Comparison of ENCODE assay signal across 10 mouse cellular contexts in the genomic region with DNA sequence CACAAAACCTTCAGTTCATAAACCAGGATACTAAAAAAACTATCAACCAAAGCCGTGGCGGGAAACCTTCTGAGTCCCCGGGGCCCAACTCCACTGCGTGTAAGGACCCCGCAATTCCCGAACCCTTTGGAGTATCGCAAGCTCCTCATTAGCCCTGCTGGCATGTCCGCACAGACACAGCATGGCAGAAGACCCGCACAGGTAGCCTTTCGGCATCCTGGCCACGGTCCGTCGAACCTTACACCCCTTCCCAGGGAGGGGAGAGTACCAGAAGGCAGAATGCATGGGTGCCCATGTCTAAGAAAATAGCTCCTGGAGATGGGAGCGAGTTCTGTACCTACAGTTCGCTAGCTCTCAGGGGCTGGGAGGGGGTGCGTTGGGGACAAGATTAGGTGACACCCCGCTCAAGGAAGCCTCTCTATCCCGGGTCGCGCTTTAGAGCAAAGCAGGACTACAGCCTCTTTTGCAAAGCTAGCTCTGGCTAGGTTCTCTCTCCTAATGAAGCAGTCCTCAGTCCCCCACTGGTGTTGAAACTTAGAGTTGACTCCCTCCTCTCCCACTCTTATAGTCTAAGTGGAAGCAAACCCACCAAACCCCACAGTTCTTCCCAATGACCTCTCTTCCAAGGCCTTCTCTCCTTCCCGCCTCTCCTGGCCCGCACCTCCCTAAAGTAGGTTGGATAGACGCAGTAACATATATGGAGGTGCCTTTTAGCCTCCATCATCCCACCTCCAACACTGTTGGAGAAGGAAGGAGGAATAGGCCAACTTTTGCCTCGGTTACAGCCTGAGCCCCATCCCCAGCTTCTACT. TPM values are rescaled to one million over a fixed set of nuclear protein-coding genes. Genes with fewer than 3 reads are reported as not detected.
DNase-seq lines count a peak whose midpoint lies in the region; ATAC-seq and TF ChIP-seq lines count a peak whose summit lies in the region.
"Had no signal": no experiment of that assay in that cellular context is flagged by ENCODE, and none has a peak within 500 bp of the region (broad histone marks: within the 10 kb centered on the region; RNA-seq: fewer than 3 reads in every experiment).

No protein-coding gene starts in this region.

- peak; percentile 10 for DNase-seq in embryo, embryonic 10 days (ENCODE audit: low spot score)
- DNase-seq in embryo, embryonic 9.5 days (ENCODE audit: extremely low spot score), result no peak
- no peak for DNase-seq in testis, postnatal 14 days (ENCODE audit: low spot score)
- DNase-seq in liver, embryonic 14.5 days (ENCODE audit: low read depth in 3 of 3, low spot score in 3 of 3), result no peak
- DNase-seq in stomach, postnatal 0 days (ENCODE audit: low spot score), result no peak
- no peak for DNase-seq in layer of hippocampus, postnatal 36 days
- no peak for DNase-seq in adrenal gland, adult 2 months

- no peaks in the 10 kb centered on the region for H3K9me3 ChIP-seq in liver, embryonic 14.5 days (ENCODE audit: control insufficient read depth, low read length)
- no peaks in the 10 kb centered on the region for H3K9me3 ChIP-seq in stomach, postnatal 0 days (ENCODE audit: control insufficient read depth, low read length)

- peaks cover 6% of the 10 kb centered on the region for H3K27me3 ChIP-seq in testis, adult 2 months (ENCODE audit: control insufficient read depth, insufficient read depth, low read length)
- peaks cover 78% of the 10 kb centered on the region for H3K27me3 ChIP-seq in liver, embryonic 14.5 days (ENCODE audit: control insufficient read depth, insufficient read depth, low read length)
- no peaks in the 10 kb centered on the region for H3K27me3 ChIP-seq in stomach, postnatal 0 days (ENCODE audit: control insufficient read depth, insufficient read depth, low read length)

- no peak overlapping the region for H3K27ac ChIP-seq in testis, adult 2 months (ENCODE audit: control insufficient read depth, insufficient read depth, low read depth, low read length)
- no peak overlapping the region for H3K27ac ChIP-seq in liver, embryonic 14.5 days
- H3K27ac ChIP-seq in stomach, postnatal 0 days (replicated peaks), result peak overlapping the region; percentile 63
- H3K27ac ChIP-seq: macrophage had no signal

- TF ChIP-seq EP300 in liver, embryonic 14.5 days (IDR thresholded peaks at IDR 0.05; ENCODE audit: low read depth), result no peak
- TF ChIP-seq EP300 in stomach, postnatal 0 days (optimal IDR thresholded peaks at IDR 0.05), result no peak

- peak overlapping the region; percentile 14; the same call in 1 of the 2 replicates for H3K4me2 ChIP-seq in liver, embryonic 14.5 days (ENCODE audit: low read depth)
- H3K4me2 ChIP-seq in stomach, postnatal 0 days (replicated peaks; ENCODE audit: low read depth), result peak overlapping the region; percentile 76

- no peak overlapping the region for H3K9ac ChIP-seq in liver, embryonic 14.5 days (replicated peaks)
- peak overlapping the region; percentile 53 for H3K9ac ChIP-seq in stomach, postnatal 0 days (ENCODE audit: low read length)

- no peak for ATAC-seq in liver, embryonic 14.5 days (ENCODE audit: insufficient read depth)
- ATAC-seq in stomach, postnatal 0 days (ENCODE audit: low FRiP score, low TSS enrichment), result no peak

- TF ChIP-seq POLR2A in testis, adult 2 months (IDR thresholded peaks at IDR 0.05; ENCODE audit: control insufficient read depth, low read depth, low read length), result no peak

- H3K36me3 ChIP-seq in testis, adult 2 months (ENCODE audit: control insufficient read depth, insufficient read depth, low read length), result no peaks in the 10 kb centered on the region
- H3K36me3 ChIP-seq in liver, embryonic 14.5 days (replicated peaks; ENCODE audit: control insufficient read depth, insufficient read depth, low read depth), result no peaks in the 10 kb centered on the region
- no peaks in the 10 kb centered on the region for H3K36me3 ChIP-seq in stomach, postnatal 0 days (ENCODE audit: control insufficient read depth, insufficient read depth, low read length)

- H3K4me3 ChIP-seq in testis, adult 2 months (ENCODE audit: control insufficient read depth, low read depth, low read length), result peak overlapping the region; percentile 25
- H3K4me3 ChIP-seq in liver, embryonic 14.5 days (ENCODE audit: insufficient read depth in 1 of 2, low read depth in 2 of 2, low read length in 2 of 2), result no peak overlapping the region
- peak overlapping the region; percentile 56 for H3K4me3 ChIP-seq in stomach, postnatal 0 days (ENCODE audit: low read depth, low read length)
- H3K4me3 ChIP-seq: erythroblast, embryonic 14.5 days had no signal

- no peak for TF ChIP-seq CTCF in testis, adult 2 months (IDR thresholded peaks at IDR 0.05; ENCODE audit: control insufficient read depth, insufficient read depth, insufficient replicate concordance, low read depth, low read length)
- TF ChIP-seq CTCF in liver, embryonic 14.5 days (IDR thresholded peaks at IDR 0.05; ENCODE audit: low read depth), result no peak
- no peak for TF ChIP-seq CTCF in stomach, postnatal 0 days (IDR thresholded peaks at IDR 0.05; ENCODE audit: low read depth)

- WGBS in liver, embryonic 14.5 days (ENCODE audit: insufficient replicate concordance), result 5% methylated on average over 24 of the region's 24 CpGs
- 14% methylated on average over 24 of the region's 24 CpGs for WGBS in stomach, postnatal 0 days

- peaks cover 27% of the 10 kb centered on the region for H3K4me1 ChIP-seq in testis, adult 2 months (ENCODE audit: control insufficient read depth, insufficient read depth, low read length)
- no peaks in the 10 kb centered on the region for H3K4me1 ChIP-seq in liver, embryonic 14.5 days (replicated peaks; ENCODE audit: control insufficient read depth in 2 of 2, insufficient read depth in 2 of 2, low read length in 1 of 2)
- H3K4me1 ChIP-seq in stomach, postnatal 0 days (replicated peaks; ENCODE audit: control insufficient read depth, insufficient read depth), result no peaks in the 10 kb centered on the region

RNA-seq across cellular contexts. Expression of gene Bmp4, which starts 0.8 kb away (rescaled TPM):
- 5.0 and 5.7 TPM in 2 replicates for polyA plus RNA-seq in testis, adult 2 months (2012; rRNA removed)
- polyA plus RNA-seq in liver, embryonic 14.5 days (2012; rRNA removed), result 0.68 and 2.9 TPM in 2 replicates
- 0.43 and 1.0 TPM in 2 replicates for polyA plus RNA-seq in liver, embryonic 14.5 days (2014; fragmentation: Nextera tagmentation; extraction: Ambion mirVana)
- polyA plus RNA-seq in stomach, postnatal 0 days (2015; fragmentation: Nextera tagmentation; extraction: Ambion mirVana), result 20.3 and 23.3 TPM in 2 replicates
- 1 to 10 TPM; 3.8 to 5.2 TPM for total RNA-seq in layer of hippocampus, postnatal 36 days (2021)
- total RNA-seq in adrenal gland, adult 2 months (2021), result 10 to 100 TPM; 12.3 to 15.5 TPM
- polyA plus RNA-seq in adrenal gland, adult 2 months (2012; rRNA removed), result 22.0 and 23.5 TPM in 2 replicates
- polyA plus RNA-seq: erythroblast, embryonic 14.5 days; macrophage had no signal

RNA-seq across cellular contexts. Expression of gene Gm15217, which starts 10.4 kb away (rescaled TPM):
- polyA plus RNA-seq in testis, adult 2 months (2012; rRNA removed), result not detected in 2 replicates
- not detected in 2 replicates for polyA plus RNA-seq in liver, embryonic 14.5 days (2012; rRNA removed)
- not detected in 2 replicates for polyA plus RNA-seq in liver, embryonic 14.5 days (2014; fragmentation: Nextera tagmentation; extraction: Ambion mirVana)
- 0.18 and 0.30 TPM in 2 replicates for polyA plus RNA-seq in stomach, postnatal 0 days (2015; fragmentation: Nextera tagmentation; extraction: Ambion mirVana)
- total RNA-seq in layer of hippocampus, postnatal 36 days (2021), result not detected
- total RNA-seq in adrenal gland, adult 2 months (2021), result not detected
- polyA plus RNA-seq in adrenal gland, adult 2 months (2012; rRNA removed), result not detected in 2 replicates
- polyA plus RNA-seq: erythroblast, embryonic 14.5 days; macrophage had no signal

Comparison
In these comparisons a context has a peak if more than half of its experiments do, and no peak if none do; other contexts are left out.
1. H3K4me3 ChIP-seq: peak in testis, adult 2 months (single experiment) and stomach, postnatal 0 days (single experiment); none in liver, embryonic 14.5 days (0 of 2).